Mouse (Mus musculus) kidney, adult 2 months (tissue): ENCODE results near the gene Ece2. TPM values are rescaled to one million over a fixed set of nuclear protein-coding genes. Genes with fewer than 3 reads are reported as not detected.

Experiments used
- DNase-seq: peaks from one replicate; pipeline ENCODE4 v3.0.0; 2021
- H3K27ac ChIP-seq: fragments of 200-500 bp; 2 replicates; pipeline ENCODE4 v1.5.1; 2012; ENCODE audit warnings: low read depth, low read length, control low read depth, inconsistent platforms; ENCODE audit not compliant: insufficient read depth
- H3K27me3 ChIP-seq: fragments of 200-500 bp; replicated peaks from 2 replicates; pipeline ENCODE4 v1.6.1; 2012; ENCODE audit warnings: mild to moderate bottlenecking, moderate library complexity, low read length, inconsistent platforms; ENCODE audit not compliant: control insufficient read depth, insufficient read depth
- H3K36me3 ChIP-seq: fragments of 200-500 bp; 2 replicates; pipeline ENCODE4 v1.6.1; 2012; ENCODE audit warnings: mild to moderate bottlenecking, moderate library complexity, low read length, inconsistent platforms; ENCODE audit not compliant: control insufficient read depth, insufficient read depth
- H3K4me1 ChIP-seq: fragments of 200-500 bp; 2 replicates; pipeline ENCODE4 v1.6.1; 2011; ENCODE audit warnings: low read length; ENCODE audit not compliant: control insufficient read depth, insufficient read depth
- H3K4me3 ChIP-seq: fragments of 200-500 bp; 2 replicates; pipeline ENCODE4 v1.5.1; 2011; ENCODE audit warnings: mild to moderate bottlenecking, low read depth, low read length, control low read depth; ENCODE audit not compliant: insufficient read depth
- CTCF ChIP-seq: fragments of 200-500 bp; conservative IDR thresholded peaks from 2 replicates; pipeline ENCODE4 v1.5.1; 2011; ENCODE audit warnings: low read depth, mild to moderate bottlenecking, control low read depth, low read length, moderate library complexity, mixed read lengths; ENCODE audit not compliant: insufficient read depth, insufficient read length
- POLR2A ChIP-seq: fragments of 200-500 bp; IDR thresholded peaks from one replicate; pipeline ENCODE4 v1.6.1; 2011; ENCODE audit warnings: low read depth, low read length, control low read depth
- WGBS: fragments of 180-500 bp; shearing (Covaris S2); methylation state at CpG from one replicate; pipeline ENCODE4 v1.1.7; 2018; 5-methylcytosine and 5-hydroxymethylcytosine counted together
- polyA plus RNA-seq: library from polyadenylated mRNA; depleted of rRNA; stranded (reverse); fragments of >200 nt; gene quantifications from 2 replicates; pipeline ENCODE4 v1.2.3, GENCODE M21; 2012; rRNA removed

Ece2 gene
- polyA plus RNA-seq, 1 experiment = not detected

DNA sequence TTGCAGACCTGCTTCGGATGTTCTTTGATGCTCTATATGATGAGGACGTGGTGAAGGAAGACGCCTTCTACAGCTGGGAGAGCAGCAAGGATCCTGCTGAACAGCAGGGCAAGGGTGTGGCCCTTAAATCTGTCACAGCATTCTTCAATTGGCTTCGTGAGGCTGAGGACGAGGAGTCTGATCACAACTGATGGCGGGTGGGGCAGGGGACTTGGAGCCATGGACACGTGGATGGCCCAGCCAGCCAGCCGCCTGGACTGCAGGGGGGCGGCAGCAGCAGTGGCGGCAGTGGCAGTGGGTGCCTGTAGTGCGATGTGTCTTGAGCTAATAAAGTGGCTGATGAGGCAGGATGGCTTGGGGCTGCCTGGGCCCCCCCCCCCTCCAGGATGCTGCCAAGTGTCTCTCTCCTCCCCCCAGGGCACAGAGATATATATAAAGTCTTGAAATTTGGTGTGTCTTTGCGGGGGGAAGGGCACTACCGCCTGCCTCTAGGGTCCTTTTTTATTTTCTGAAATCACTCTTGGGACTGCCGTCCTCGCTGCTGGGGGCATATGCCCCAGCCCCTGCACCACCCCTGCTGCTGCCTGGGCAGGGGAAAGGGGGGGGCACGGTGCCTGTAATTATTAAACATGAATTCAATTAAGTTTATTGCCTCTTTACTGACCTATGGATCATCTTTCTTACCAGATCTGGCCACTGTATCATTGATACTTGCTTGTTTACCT is 62.8 kb downstream of the Ece2 start:
- no peaks in the 10 kb centered on the region for H3K4me1 ChIP-seq
- no peaks in the 10 kb centered on the region for H3K27me3 ChIP-seq
- TF ChIP-seq POLR2A (no peak), CTCF (no peak)
- H3K27ac ChIP-seq = no peak overlapping the region
- 68% methylated on average over 16 of the region's 16 CpGs for WGBS
- H3K4me3 ChIP-seq = no peak overlapping the region
- peaks cover 8% of the 10 kb centered on the region for H3K36me3 ChIP-seq
- no peak for DNase-seq

DNA sequence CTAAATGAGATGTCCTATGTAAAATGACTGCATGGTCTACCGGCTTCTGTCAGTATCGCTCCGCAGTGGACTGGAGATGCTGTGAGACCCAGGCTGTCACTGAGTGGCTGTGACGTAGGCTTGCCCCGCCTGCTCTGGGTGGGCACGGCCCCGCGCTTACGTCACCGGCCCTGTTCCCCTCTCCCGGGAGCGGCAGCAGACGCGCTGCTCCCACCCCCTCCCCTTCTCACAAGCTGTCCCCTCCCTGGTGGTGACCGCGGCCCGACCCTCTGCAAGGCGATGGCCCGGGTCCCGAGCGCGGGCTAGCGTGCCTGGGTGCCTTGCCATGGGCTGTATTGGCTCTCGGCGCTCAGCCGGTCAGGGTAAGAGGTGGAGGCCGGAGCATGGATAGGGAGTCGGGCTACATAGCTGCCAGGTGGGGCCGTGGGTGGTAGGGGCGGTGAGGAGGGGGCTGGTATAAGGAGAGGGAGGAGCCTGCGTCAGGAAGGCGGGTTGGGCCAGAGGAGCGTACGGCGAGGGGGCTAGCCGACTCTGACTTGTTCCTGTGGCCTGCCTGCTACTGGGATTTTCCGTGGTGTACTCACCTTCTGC is 63.6 kb downstream of the Ece2 start, which contains the start of gene Fam131a:
TSS of gene Fam131a (plus strand) at position 131 of the 591 bp plus-strand sequence.
- Histone ChIP-seq H3K27ac (0 out of 2 replicates have a peak within 1 kb of the TSS, but pooled peaks have one; percentile 21), H3K4me1 (no peaks in the 10 kb centered on the region), H3K4me3 (peak within 1 kb of the TSS; percentile 84), H3K36me3 (peaks cover 4% of the 10 kb centered on the region), H3K27me3 (no peaks in the 10 kb centered on the region)
- DNase-seq = peak; percentile 90
- 2% methylated on average over 37 of the region's 37 CpGs for WGBS
- no peak for TF ChIP-seq CTCF
- peak; percentile 51 for TF ChIP-seq POLR2A

DNA sequence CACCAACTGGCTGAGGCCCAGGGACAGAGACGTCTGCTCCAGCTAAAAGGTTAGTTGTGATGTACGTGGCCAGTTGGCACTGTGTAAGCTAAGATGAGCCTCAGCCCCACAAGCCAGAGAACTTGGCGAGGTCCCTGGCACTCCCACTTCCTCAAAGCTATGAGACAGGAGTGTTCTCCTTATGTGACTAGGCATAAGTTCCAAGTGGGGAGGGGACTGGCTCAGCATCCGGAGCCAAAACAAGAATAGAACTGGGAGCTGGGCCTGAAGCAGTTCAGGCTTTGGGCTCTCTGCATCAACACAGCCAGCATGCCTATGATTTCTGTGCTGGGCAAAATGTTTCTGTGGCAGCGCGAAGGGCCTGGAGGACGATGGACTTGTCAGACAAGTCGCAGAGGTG is 65.2 kb downstream of the Ece2 start:
- Histone ChIP-seq H3K27me3 (no peaks in the 10 kb centered on the region), H3K27ac (no peak overlapping the region), H3K36me3 (peaks cover 3% of the 10 kb centered on the region), H3K4me3 (no peak overlapping the region), H3K4me1 (no peaks in the 10 kb centered on the region)
- WGBS = 67% methylated on average over 8 of the region's 8 CpGs
- TF ChIP-seq CTCF = no peak
- DNase-seq = peak; percentile 46

DNA sequence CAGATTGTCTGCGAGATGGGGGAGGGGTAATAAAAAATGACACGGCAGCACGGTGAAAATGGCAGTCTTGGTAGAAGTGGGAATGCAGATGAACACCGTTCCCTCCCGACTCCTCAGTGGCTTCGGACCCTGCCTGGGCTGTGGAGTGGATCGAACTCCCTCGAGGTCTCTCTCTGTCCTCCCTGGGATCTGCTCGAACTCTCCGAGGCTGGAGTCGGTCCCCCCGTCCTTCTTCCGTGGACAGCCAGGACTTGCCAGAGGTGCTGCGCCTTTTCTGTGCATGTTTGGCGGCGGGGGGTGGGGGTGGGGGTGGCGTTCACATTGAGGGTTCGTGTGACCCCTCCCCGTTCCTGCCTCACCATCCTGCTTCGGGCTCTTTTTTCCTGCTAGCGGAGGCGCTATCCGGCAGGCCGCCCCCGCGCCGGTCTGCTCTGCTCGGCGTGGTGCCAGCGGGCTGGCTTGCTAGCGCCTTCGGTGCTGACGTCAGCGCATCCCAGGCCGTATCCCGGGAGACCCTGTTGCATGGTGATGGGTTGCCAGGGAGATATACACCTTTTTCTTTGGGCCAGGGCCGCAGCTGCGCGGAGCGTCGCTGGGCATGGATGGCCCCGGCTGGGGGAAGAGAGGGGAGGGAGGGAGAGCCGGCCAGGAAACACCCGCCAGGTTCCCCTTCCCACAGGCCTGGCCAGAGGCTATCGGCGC is 66.1 kb downstream of the Ece2 start:
- WGBS = 5% methylated on average over 45 of the region's 46 CpGs
- no peaks in the 10 kb centered on the region for H3K36me3 ChIP-seq
- no peaks in the 10 kb centered on the region for H3K4me1 ChIP-seq
- H3K27ac ChIP-seq = no peak overlapping the region
- no peak for TF ChIP-seq POLR2A
- no peak for TF ChIP-seq CTCF
- DNase-seq = peak; percentile 90
- no peaks in the 10 kb centered on the region for H3K27me3 ChIP-seq
- H3K4me3 ChIP-seq = peak overlapping the region; percentile 5; the same call in 1 of the 2 replicates

Other genes with a start within 250 kb of the Ece2 start
- 56.0 and 73.1 TPM in 2 replicates for gene Abcc5, start 203.4 kb upstream of the Ece2 start, polyA plus RNA-seq
- 30.4 and 33.9 TPM in 2 replicates for gene Eif2b5, start 131.0 kb upstream of the Ece2 start, polyA plus RNA-seq
- gene Dvl3, start 112.8 kb upstream of the Ece2 start, polyA plus RNA-seq = 33.5 and 37.4 TPM in 2 replicates
- gene Ap2m1, start 94.3 kb upstream of the Ece2 start, polyA plus RNA-seq = 639 and 682 TPM in 2 replicates
- gene Abcf3, start 81.3 kb upstream of the Ece2 start, polyA plus RNA-seq = 39.0 and 45.1 TPM in 2 replicates
- gene Vwa5b2, start 40.4 kb upstream of the Ece2 start, polyA plus RNA-seq = 0.14 and 0.33 TPM in 2 replicates
- 16.4 and 18.1 TPM in 2 replicates for gene Eef1akmt4, start 18.2 kb upstream of the Ece2 start, polyA plus RNA-seq
- 0.30 TPM in 1 of 2 replicates, not detected in the other for gene Gm49333, start 18.2 kb upstream of the Ece2 start, polyA plus RNA-seq
- gene Alg3, start 18.1 kb upstream of the Ece2 start, polyA plus RNA-seq = 21.8 and 23.2 TPM in 2 replicates
- 5.4 and 5.8 TPM in 2 replicates for gene Camk2n2, start 8.5 kb upstream of the Ece2 start, polyA plus RNA-seq
- 90.4 and 96.9 TPM in 2 replicates for gene Psmd2, start 21.8 kb downstream of the Ece2 start, polyA plus RNA-seq
- 262 and 316 TPM in 2 replicates for gene Eif4g1, start 38.5 kb downstream of the Ece2 start, polyA plus RNA-seq
- 3.6 and 4.7 TPM in 2 replicates for gene Fam131a, start 63.4 kb downstream of the Ece2 start, polyA plus RNA-seq
- gene Polr2h, start 87.8 kb downstream of the Ece2 start, polyA plus RNA-seq = 14.0 and 22.4 TPM in 2 replicates
- 21.4 and 33.1 TPM in 2 replicates for gene Clcn2, start 87.9 kb downstream of the Ece2 start, polyA plus RNA-seq
- 7.2 and 10.7 TPM in 2 replicates for gene Chrd, start 103.3 kb downstream of the Ece2 start, polyA plus RNA-seq
- gene Thpo, start 104.7 kb downstream of the Ece2 start, polyA plus RNA-seq = 17.1 and 17.7 TPM in 2 replicates